Mouse (Mus musculus) forebrain, embryonic 13.5 days (tissue): Measurements from ENCODE around the gene Anapc15. TPM values are rescaled to one million over a fixed set of nuclear protein-coding genes. Genes with fewer than 3 reads are reported as not detected.
"Not testable (repeated sequence)": the region's sequence is repeated elsewhere in the genome, so short reads cannot be mapped to it uniquely, and the experiment has no call there.

Experiments
- ATAC-seq: fragments of 200-750 bp; cut with Nextera tagmentation; 2 replicates; pipeline ENCODE4 v1.8.0; 2017
- H3K27ac ChIP-seq: fragments of 300-500 bp; sonication (generic); 2 replicates; pipeline ENCODE4 v1.5.1; 2015; ENCODE audit warnings: inconsistent platforms, mild to moderate bottlenecking, moderate library complexity
- H3K27me3 ChIP-seq: fragments of 300-500 bp; sonication (generic); 2 replicates; pipeline ENCODE4 v1.6.1; 2015; ENCODE audit warnings: mild to moderate bottlenecking, inconsistent platforms
- H3K36me3 ChIP-seq: fragments of 300-500 bp; sonication (generic); 2 replicates; pipeline ENCODE4 v1.6.1; 2015; ENCODE audit warnings: mild to moderate bottlenecking, inconsistent platforms; ENCODE audit not compliant: poor library complexity, severe bottlenecking
- H3K4me1 ChIP-seq: fragments of 300-500 bp; sonication (generic); 2 replicates; pipeline ENCODE4 v1.6.1; 2015; ENCODE audit warnings: inconsistent platforms
- H3K4me2 ChIP-seq: fragments of 300-500 bp; sonication (generic); 2 replicates; pipeline ENCODE4 v1.6.1; 2015; ENCODE audit warnings: inconsistent platforms, mild to moderate bottlenecking, moderate library complexity
- H3K4me3 ChIP-seq: fragments of 300-500 bp; sonication (generic); 2 replicates; pipeline ENCODE4 v1.5.1; 2015; ENCODE audit warnings: mild to moderate bottlenecking, inconsistent platforms
- H3K9ac ChIP-seq: fragments of 300-500 bp; sonication (generic); 2 replicates; pipeline ENCODE4 v1.6.1; 2015; ENCODE audit warnings: mild to moderate bottlenecking, inconsistent platforms
- H3K9me3 ChIP-seq: fragments of 300-500 bp; sonication (generic); replicated peaks from 2 replicates; pipeline ENCODE4 v1.6.1; 2016; ENCODE audit warnings: inconsistent platforms
- WGBS: fragments of 180-500 bp; shearing (Covaris S2); methylation state at CpG from one replicate; pipeline ENCODE4 v1.1.7; 2015; 5-methylcytosine and 5-hydroxymethylcytosine counted together
- polyA plus RNA-seq: library from polyadenylated mRNA; unstranded; fragments of >200 nt; fragmentation: Nextera tagmentation; extraction: Ambion mirVana; gene quantifications from 2 replicates; pipeline ENCODE4 v1.2.1, GENCODE M21; 2015

Anapc15 gene
- polyA plus RNA-seq, 1 experiment from 2014 or later: 95.4 TPM

- no peak for ATAC-seq
Observed at GRCm38 (mm10) chr7:101906696-101907095, 43.2 kb downstream of the Anapc15 start.

GRCm38 (mm10) chr7:101908367-101908766 is 44.9 kb downstream of the Anapc15 start:
- no peak for ATAC-seq
- Histone ChIP-seq H3K36me3 (peaks cover 46% of the 10 kb centered on the region), H3K4me3 (no peak overlapping the region), H3K27ac (no peak overlapping the region), H3K9me3 (no peaks in the 10 kb centered on the region), H3K4me2 (no peak overlapping the region), H3K9ac (peak overlapping the region; percentile 17; the same call in 1 of the 2 replicates), H3K4me1 (peaks cover 32% of the 10 kb centered on the region), H3K27me3 (no peaks in the 10 kb centered on the region)
- WGBS: 87% methylated on average over 4 of the region's 4 CpGs

More at GRCm38 (mm10) chr7:101906696-101907095, 43.2 kb downstream of the Anapc15 start:
- H3K9ac ChIP-seq: peak overlapping the region; percentile 91
- H3K4me3 ChIP-seq: peak overlapping the region; percentile 84
- peaks cover 5% of the 10 kb centered on the region; the same call in 1 of the 2 replicates for H3K9me3 ChIP-seq
- no peak overlapping the region for H3K27ac ChIP-seq
- 83% methylated on average over 8 of the region's 8 CpGs for WGBS
- H3K4me1 ChIP-seq: peaks cover 32% of the 10 kb centered on the region
- no peaks in the 10 kb centered on the region for H3K27me3 ChIP-seq
- H3K4me2 ChIP-seq: peak overlapping the region; percentile 77
- peaks cover 42% of the 10 kb centered on the region for H3K36me3 ChIP-seq

- 91% methylated on average over 4 of the region's 4 CpGs for WGBS
- H3K27me3 ChIP-seq: no peaks in the 10 kb centered on the region
Observed at GRCm38 (mm10) chr7:101910138-101910537, 46.6 kb downstream of the Anapc15 start.

GRCm38 (mm10) chr7:101911982-101912381 is 48.5 kb downstream of the Anapc15 start:
- H3K27ac ChIP-seq: no peak overlapping the region
- no peaks in the 10 kb centered on the region for H3K9me3 ChIP-seq
- H3K36me3 ChIP-seq: peaks cover 61% of the 10 kb centered on the region
- H3K27me3 ChIP-seq: no peaks in the 10 kb centered on the region
- H3K4me2 ChIP-seq: no peak overlapping the region
- no peak for ATAC-seq
- H3K4me1 ChIP-seq: peaks cover 17% of the 10 kb centered on the region
- H3K4me3 ChIP-seq: no peak overlapping the region
- WGBS: 57% methylated on average over 3 of the region's 3 CpGs
- H3K9ac ChIP-seq: no peak overlapping the region

More at GRCm38 (mm10) chr7:101910138-101910537, 46.6 kb downstream of the Anapc15 start:
- no peak overlapping the region for H3K27ac ChIP-seq
- peaks cover 28% of the 10 kb centered on the region for H3K4me1 ChIP-seq
- no peak overlapping the region for H3K4me3 ChIP-seq
- H3K4me2 ChIP-seq: no peak overlapping the region
- no peak for ATAC-seq
- H3K36me3 ChIP-seq: peaks cover 61% of the 10 kb centered on the region
- H3K9me3 ChIP-seq: no peaks in the 10 kb centered on the region
- no peak overlapping the region for H3K9ac ChIP-seq

GRCm38 (mm10) chr7:101918071-101918470 is 54.6 kb downstream of the Anapc15 start:
- H3K4me2 ChIP-seq: no peak overlapping the region
- no peaks in the 10 kb centered on the region for H3K27me3 ChIP-seq
- H3K9me3 ChIP-seq: no peaks in the 10 kb centered on the region
- H3K9ac ChIP-seq: no peak overlapping the region
- H3K36me3 ChIP-seq: peaks cover 17% of the 10 kb centered on the region
- 17% methylated on average over 1 of the region's 1 CpGs for WGBS
- H3K4me1 ChIP-seq: no peaks in the 10 kb centered on the region
- ATAC-seq: peak; percentile 81
- H3K27ac ChIP-seq: no peak overlapping the region
- H3K4me3 ChIP-seq: no peak overlapping the region

GRCm38 (mm10) chr7:101925892-101926291 is 62.4 kb downstream of the Anapc15 start:
- H3K4me2 ChIP-seq, ATAC-seq, H3K27me3 ChIP-seq, H3K27ac ChIP-seq, H3K9me3 ChIP-seq, H3K36me3 ChIP-seq, H3K4me1 ChIP-seq, H3K9ac ChIP-seq, H3K4me3 ChIP-seq: not testable (repeated sequence)

GRCm38 (mm10) chr7:101928093-101928492 is 64.6 kb downstream of the Anapc15 start:
- Histone ChIP-seq H3K27me3 (no peaks in the 10 kb centered on the region), H3K4me1 (peaks cover 8% of the 10 kb centered on the region), H3K4me2 (no peak overlapping the region), H3K9ac (no peak overlapping the region), H3K36me3 (no peaks in the 10 kb centered on the region), H3K4me3 (no peak overlapping the region), H3K27ac (no peak overlapping the region), H3K9me3 (no peaks in the 10 kb centered on the region)
- 95% methylated on average over 3 of the region's 3 CpGs for WGBS
- no peak for ATAC-seq

- Histone ChIP-seq H3K4me3 (peak overlapping the region; percentile 89; the same call in 1 of the 2 replicates), H3K4me2 (peak overlapping the region; percentile 77), H3K36me3 (no peaks in the 10 kb centered on the region), H3K27me3 (no peaks in the 10 kb centered on the region), H3K9ac (no peak overlapping the region), H3K27ac (no peak overlapping the region), H3K4me1 (peaks cover 28% of the 10 kb centered on the region), H3K9me3 (no peaks in the 10 kb centered on the region)
- ATAC-seq: no peak
- WGBS: 92% methylated on average over 1 of the region's 1 CpGs
Observed at GRCm38 (mm10) chr7:101932551-101932950, 69.0 kb downstream of the Anapc15 start.

- Histone ChIP-seq H3K27me3 (no peaks in the 10 kb centered on the region), H3K9me3 (no peaks in the 10 kb centered on the region), H3K36me3 (no peaks in the 10 kb centered on the region), H3K4me3 (peak overlapping the region; percentile 89), H3K27ac (no peak overlapping the region), H3K4me2 (peak overlapping the region; percentile 77), H3K4me1 (peaks cover 28% of the 10 kb centered on the region), H3K9ac (peak overlapping the region; percentile 85)
- WGBS: 8% methylated on average over 15 of the region's 15 CpGs
- peak; percentile 36 for ATAC-seq
Observed at GRCm38 (mm10) chr7:101933300-101933699, 69.8 kb downstream of the Anapc15 start.

GRCm38 (mm10) chr7:101933751-101934240 is 70.3 kb downstream of the Anapc15 start, which contains the start of the genes Lrrc51 and Numa1:
Gene Lrrc51, minus strand, starts transcription at chr7:101933895.
Gene Numa1, plus strand, starts transcription at chr7:101934111.
- H3K4me2 ChIP-seq: peak within 1 kb of the TSS; percentile 77
- peak; percentile 99 for ATAC-seq
- WGBS: under 1% methylated on average over 40 of the region's 40 CpGs
- H3K4me1 ChIP-seq: peaks cover 28% of the 10 kb centered on the region
- 0 out of 2 replicates have a peak, but pooled peaks cover 2% of the 10 kb centered on the region for H3K36me3 ChIP-seq
- peak within 1 kb of the TSS; percentile 63 for H3K27ac ChIP-seq
- H3K4me3 ChIP-seq: peak within 1 kb of the TSS; percentile 89
- peak within 1 kb of the TSS; percentile 85 for H3K9ac ChIP-seq
- H3K27me3 ChIP-seq: no peaks in the 10 kb centered on the region
- no peaks in the 10 kb centered on the region for H3K9me3 ChIP-seq

- H3K9me3 ChIP-seq: no peaks in the 10 kb centered on the region
- no peaks in the 10 kb centered on the region for H3K27me3 ChIP-seq
- H3K9ac ChIP-seq: no peak overlapping the region
- 0 out of 2 replicates have a peak, but pooled peaks cover 4% of the 10 kb centered on the region for H3K36me3 ChIP-seq
- peak overlapping the region; percentile 77 for H3K4me2 ChIP-seq
- H3K4me1 ChIP-seq: peaks cover 28% of the 10 kb centered on the region
- no peak overlapping the region for H3K27ac ChIP-seq
- no peak for ATAC-seq
- no peak overlapping the region for H3K4me3 ChIP-seq
- 96% methylated on average over 4 of the region's 4 CpGs for WGBS
Observed at GRCm38 (mm10) chr7:101935957-101936356, 72.4 kb downstream of the Anapc15 start.

GRCm38 (mm10) chr7:101936996-101937395 is 73.5 kb downstream of the Anapc15 start:
- Histone ChIP-seq H3K4me1 (peaks cover 28% of the 10 kb centered on the region), H3K36me3 (0 out of 2 replicates have a peak, but pooled peaks cover 4% of the 10 kb centered on the region), H3K4me3 (no peak overlapping the region), H3K9me3 (no peaks in the 10 kb centered on the region), H3K27me3 (no peaks in the 10 kb centered on the region), H3K9ac (no peak overlapping the region), H3K27ac (no peak overlapping the region), H3K4me2 (no peak overlapping the region)
- 92% methylated on average over 4 of the region's 4 CpGs for WGBS
- no peak for ATAC-seq

GRCm38 (mm10) chr7:101937569-101937968 is 74.1 kb downstream of the Anapc15 start:
- H3K36me3 ChIP-seq: 0 out of 2 replicates have a peak, but pooled peaks cover 4% of the 10 kb centered on the region
- H3K9me3 ChIP-seq: no peaks in the 10 kb centered on the region
- H3K4me3 ChIP-seq: no peak overlapping the region
- no peak overlapping the region for H3K4me2 ChIP-seq
- peaks cover 25% of the 10 kb centered on the region for H3K4me1 ChIP-seq
- H3K27ac ChIP-seq: no peak overlapping the region
- H3K9ac ChIP-seq: no peak overlapping the region
- H3K27me3 ChIP-seq: no peaks in the 10 kb centered on the region
- no peak for ATAC-seq
- WGBS: 98% methylated on average over 4 of the region's 4 CpGs
